Mouse (Mus musculus): ENCODE measurements around the gene Dph3. TPM values are rescaled to one million over a fixed set of nuclear protein-coding genes. Genes with fewer than 3 reads are reported as not detected.

Gene Dph3
- total RNA-seq (2023), result 10 to 100 TPM; 76.9 to 94.2 TPM

GRCm38 (mm10) chr14:32085486-32086201, at the start of gene Dph3:
Dph3 (minus strand) TSS chr14:32085729.

GRCm38 (mm10) chr14:32084761-32085485, 606 bp downstream of the Dph3 start, which contains the start of gene Oxnad1:
Oxnad1 (plus strand) TSS chr14:32085374.

Other genes with a start within 250 kb of the Dph3 start
- gene Galnt15, start 56.7 kb downstream of the Dph3 start, total RNA-seq (2023), result not detected
- gene Oxnad1, start 355 bp downstream of the Dph3 start, total RNA-seq (2023), result 10 to 100 TPM; 11.0 to 15.1 TPM
- gene Msmb, start 56.3 kb upstream of the Dph3 start, total RNA-seq (2023), result not detected
- 10 to 100 TPM; 72.3 to 73.2 TPM for gene Ncoa4, start 74.1 kb upstream of the Dph3 start, total RNA-seq (2023)
- gene Timm23, start 116.2 kb upstream of the Dph3 start, total RNA-seq (2023), result 10 to 100 TPM; 67.2 to 89.6 TPM
- gene Parg, start 116.2 kb upstream of the Dph3 start, total RNA-seq (2023), result 10 to 100 TPM; 59.6 to 75.5 TPM
- gene Ogdhl, start 236.3 kb upstream of the Dph3 start, total RNA-seq (2023), result not detected